Mouse (Mus musculus) liver, embryonic 16.5 days (tissue): ENCODE measurements around the gene Parp3. TPM values are rescaled to one million over a fixed set of nuclear protein-coding genes. Genes with fewer than 3 reads are reported as not detected.

Source experiments
- ATAC-seq: fragments of 200-750 bp; cut with Nextera tagmentation; 2 replicates; pipeline ENCODE4 v1.8.0; 2017; ENCODE audit warnings: low read depth, mild to moderate bottlenecking, moderate number of reproducible peaks, moderate library complexity
- H3K27ac ChIP-seq: fragments of 300-500 bp; sonication (generic); 2 replicates; pipeline ENCODE4 v1.5.1; 2014; ENCODE audit warnings: mild to moderate bottlenecking, low read length
- H3K27me3 ChIP-seq: fragments of 300-500 bp; sonication (generic); 2 replicates; pipeline ENCODE4 v1.6.1; 2014; ENCODE audit warnings: low read depth, low read length, mixed read lengths; ENCODE audit not compliant: control insufficient read depth, insufficient read depth
- H3K36me3 ChIP-seq: fragments of 300-500 bp; sonication (generic); 2 replicates; pipeline ENCODE4 v1.6.1; 2014; ENCODE audit warnings: mild to moderate bottlenecking; ENCODE audit not compliant: control insufficient read depth, insufficient read depth
- H3K4me1 ChIP-seq: fragments of 300-500 bp; sonication (generic); 2 replicates; pipeline ENCODE4 v1.6.1; 2014; ENCODE audit warnings: low read depth, low read length, mixed read lengths; ENCODE audit not compliant: control insufficient read depth
- H3K4me2 ChIP-seq: fragments of 300-500 bp; sonication (generic); 2 replicates; pipeline ENCODE4 v1.6.1; 2014; ENCODE audit warnings: low read depth, low read length, mixed read lengths
- H3K4me3 ChIP-seq: fragments of 300-500 bp; sonication (generic); 2 replicates; pipeline ENCODE4 v1.5.1; 2014; ENCODE audit warnings: low read depth, mild to moderate bottlenecking, low read length
- H3K9ac ChIP-seq: fragments of 300-500 bp; sonication (generic); 2 replicates; pipeline ENCODE4 v1.6.1; 2014; ENCODE audit warnings: low read depth, low read length
- H3K9me3 ChIP-seq: fragments of 300-500 bp; sonication (generic); replicated peaks from 2 replicates; pipeline ENCODE4 v1.6.1; 2016; ENCODE audit warnings: low read length; ENCODE audit not compliant: control insufficient read depth
- WGBS: fragments of 180-500 bp; shearing (Covaris S2); extraction: QIAGEN DNeasy Blood & Tissue Kit; methylation state at CpG from one replicate; pipeline ENCODE4 v1.1.7; 2014; ENCODE audit not compliant: insufficient replicate concordance; 5-methylcytosine and 5-hydroxymethylcytosine counted together
- polyA plus RNA-seq: library from polyadenylated mRNA; unstranded; fragments of >200 nt; fragmentation: Nextera tagmentation; extraction: Ambion mirVana; gene quantifications from 2 replicates; pipeline ENCODE4 v1.2.1, GENCODE M21; 2015

Parp3 gene
- polyA plus RNA-seq, result 1.3 TPM in 2 replicates

GRCm38 (mm10) chr9:106476924-106477484, at the start of gene Parp3:
TSS of gene Parp3 (minus strand) at chr9:106476949.
- under 1% methylated on average over 41 of the region's 41 CpGs for WGBS
- H3K4me2 ChIP-seq, result peak within 1 kb of the TSS; percentile 91
- no peaks in the 10 kb centered on the region for H3K27me3 ChIP-seq
- H3K9me3 ChIP-seq, result no peaks in the 10 kb centered on the region
- H3K27ac ChIP-seq, result peak within 1 kb of the TSS; percentile 7; the same call in 1 of the 2 replicates
- peak; percentile 98 for ATAC-seq
- H3K9ac ChIP-seq, result peak within 1 kb of the TSS; percentile 46
- H3K4me1 ChIP-seq, result peaks cover 30% of the 10 kb centered on the region
- no peaks in the 10 kb centered on the region; the same call in none of the 2 replicates for H3K36me3 ChIP-seq
- peak within 1 kb of the TSS; percentile 67 for H3K4me3 ChIP-seq

DNA sequence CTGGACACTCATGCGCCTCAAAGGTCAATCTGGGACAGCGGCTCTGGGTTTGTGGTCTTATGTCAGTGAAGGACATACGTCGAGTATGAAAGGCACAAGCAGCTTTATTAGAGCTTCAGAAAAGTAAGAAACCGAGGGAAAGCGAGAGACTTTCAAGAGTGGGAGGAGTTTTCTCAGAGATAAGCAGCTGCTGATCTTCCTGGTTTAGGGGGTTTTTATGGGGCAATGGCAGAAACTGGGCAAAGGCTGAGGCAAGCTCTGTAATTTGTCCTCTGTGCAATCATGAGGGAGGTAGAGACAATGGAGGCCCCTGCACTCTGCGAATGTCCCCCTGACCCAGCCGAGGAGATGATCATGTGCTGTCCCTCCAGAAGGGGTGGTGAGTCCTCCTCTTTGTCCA, 43.2 kb upstream of the Parp3 start:
- no peak for ATAC-seq
- H3K27ac ChIP-seq, result no peak overlapping the region
- 54% methylated on average over 8 of the region's 8 CpGs for WGBS

GRCm38 (mm10) chr9:106519433-106519832, 42.7 kb upstream of the Parp3 start:
- Histone ChIP-seq H3K4me2 (no peak overlapping the region), H3K27ac (no peak overlapping the region), H3K4me1 (no peaks in the 10 kb centered on the region), H3K9me3 (no peaks in the 10 kb centered on the region), H3K27me3 (no peaks in the 10 kb centered on the region), H3K36me3 (no peaks in the 10 kb centered on the region), H3K4me3 (no peak overlapping the region), H3K9ac (no peak overlapping the region)
- WGBS, result 49% methylated on average over 2 of the region's 2 CpGs
- ATAC-seq, result no peak

More for the DNA sequence above, 43.2 kb upstream of the Parp3 start:
- no peaks in the 10 kb centered on the region for H3K4me1 ChIP-seq
- H3K4me3 ChIP-seq, result no peak overlapping the region
- H3K27me3 ChIP-seq, result no peaks in the 10 kb centered on the region
- H3K9ac ChIP-seq, result no peak overlapping the region
- H3K36me3 ChIP-seq, result no peaks in the 10 kb centered on the region
- no peaks in the 10 kb centered on the region for H3K9me3 ChIP-seq
- no peak overlapping the region for H3K4me2 ChIP-seq

DNA sequence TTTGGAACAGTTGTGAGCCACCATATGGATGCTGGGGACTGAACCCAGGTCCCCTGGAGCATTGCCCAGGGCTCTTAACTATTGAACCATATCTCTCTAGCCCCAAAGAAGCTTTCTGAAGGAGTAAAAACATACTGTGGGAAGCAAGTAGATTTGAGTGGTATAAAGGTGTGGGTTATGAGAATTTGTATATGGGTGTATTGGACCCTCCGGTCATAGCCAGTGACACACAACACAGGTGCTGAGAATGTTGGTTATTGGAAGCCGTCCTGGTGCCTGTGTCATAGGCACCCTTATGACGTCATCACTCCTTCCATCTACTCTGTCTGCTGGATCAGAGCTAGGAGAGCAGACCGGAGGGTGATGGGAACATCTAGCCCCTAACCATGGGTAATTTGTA, 37.5 kb upstream of the Parp3 start, which contains the start of gene Iqcf5:
Iqcf5 (plus strand) TSS at position 301 of the 400 bp plus-strand sequence.
- H3K9ac ChIP-seq, result no peak within 1 kb of the TSS
- no peaks in the 10 kb centered on the region for H3K4me1 ChIP-seq
- 61% methylated on average over 4 of the region's 4 CpGs for WGBS
- no peak within 1 kb of the TSS for H3K4me2 ChIP-seq
- no peak for ATAC-seq
- no peaks in the 10 kb centered on the region for H3K9me3 ChIP-seq
- H3K27me3 ChIP-seq, result no peaks in the 10 kb centered on the region
- H3K27ac ChIP-seq, result no peak within 1 kb of the TSS
- no peaks in the 10 kb centered on the region for H3K36me3 ChIP-seq
- no peak within 1 kb of the TSS for H3K4me3 ChIP-seq

DNA sequence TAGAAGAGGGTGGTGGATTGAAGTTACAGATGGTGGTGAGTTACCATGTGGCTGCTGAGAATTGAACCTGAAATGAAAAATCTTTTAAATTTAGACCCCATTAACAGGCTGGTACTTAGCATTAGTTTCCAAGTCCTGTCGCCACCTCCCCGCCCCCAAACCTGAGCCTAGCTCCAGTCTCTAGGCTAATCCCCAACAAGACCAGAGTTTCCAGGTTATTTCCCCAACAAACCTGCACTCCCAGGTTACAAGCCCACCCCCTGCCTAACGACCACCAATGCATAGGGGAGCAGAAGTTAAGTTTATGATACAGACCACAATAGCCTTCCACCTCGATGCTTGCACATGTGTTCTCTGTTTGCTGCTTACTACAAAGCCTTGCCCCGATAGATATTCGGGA, 36.8 kb upstream of the Parp3 start:
- ATAC-seq, result no peak
- no peak overlapping the region for H3K9ac ChIP-seq
- H3K27me3 ChIP-seq, result no peaks in the 10 kb centered on the region
- no peaks in the 10 kb centered on the region for H3K36me3 ChIP-seq
- no peak overlapping the region for H3K27ac ChIP-seq
- H3K4me2 ChIP-seq, result no peak overlapping the region
- 63% methylated on average over 6 of the region's 6 CpGs for WGBS
- no peak overlapping the region for H3K4me3 ChIP-seq
- no peaks in the 10 kb centered on the region for H3K9me3 ChIP-seq
- no peaks in the 10 kb centered on the region for H3K4me1 ChIP-seq

DNA sequence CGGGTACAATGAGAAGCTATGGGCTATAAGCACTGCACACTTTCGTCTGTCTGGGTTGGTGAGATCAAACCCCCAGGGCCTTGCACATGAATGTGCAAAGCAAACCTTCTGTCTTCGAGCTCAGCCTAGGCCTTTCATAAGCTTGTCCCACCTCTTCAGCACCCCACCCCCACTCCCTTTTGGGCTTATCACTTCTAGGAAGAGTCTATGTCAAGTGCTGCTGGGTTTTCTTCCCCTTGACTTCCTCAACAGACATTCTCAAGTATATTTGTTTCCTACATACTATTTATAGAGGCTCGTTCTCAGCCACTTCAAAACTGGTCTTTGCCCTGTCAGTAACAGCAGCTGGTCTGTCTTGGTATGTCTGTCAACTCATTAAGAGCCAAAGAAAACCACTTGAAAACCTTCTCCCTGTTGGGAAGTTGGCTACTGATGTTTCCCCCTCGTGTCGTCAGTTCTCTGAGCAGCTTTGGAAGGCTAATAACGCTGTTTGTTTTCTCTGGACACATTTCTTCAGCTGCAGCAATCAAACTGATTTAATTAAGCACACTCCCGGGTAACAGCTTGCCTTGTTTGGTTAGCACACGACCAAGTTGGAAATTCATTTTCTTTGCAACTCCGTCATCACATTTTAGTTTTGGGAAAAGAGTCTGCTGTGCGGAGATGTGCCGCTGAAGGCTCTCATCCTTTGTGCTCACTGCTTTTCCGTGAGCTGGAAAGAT, 36.1 kb upstream of the Parp3 start:
- WGBS, result 41% methylated on average over 13 of the region's 13 CpGs

GRCm38 (mm10) chr9:106509356-106509755, 32.6 kb upstream of the Parp3 start:
- ATAC-seq, result no peak
- Histone ChIP-seq H3K4me2 (no peak overlapping the region), H3K9ac (no peak overlapping the region), H3K9me3 (no peaks in the 10 kb centered on the region), H3K27me3 (no peaks in the 10 kb centered on the region), H3K36me3 (no peaks in the 10 kb centered on the region), H3K4me1 (no peaks in the 10 kb centered on the region), H3K4me3 (no peak overlapping the region), H3K27ac (no peak overlapping the region)
- WGBS, result 73% methylated on average over 10 of the region's 10 CpGs

More for the DNA sequence above, 36.1 kb upstream of the Parp3 start:
- Histone ChIP-seq H3K4me1 (no peaks in the 10 kb centered on the region), H3K36me3 (no peaks in the 10 kb centered on the region), H3K9me3 (no peaks in the 10 kb centered on the region), H3K27ac (no peak overlapping the region), H3K4me3 (no peak overlapping the region), H3K4me2 (no peak overlapping the region), H3K9ac (no peak overlapping the region), H3K27me3 (no peaks in the 10 kb centered on the region)
- no peak for ATAC-seq

DNA sequence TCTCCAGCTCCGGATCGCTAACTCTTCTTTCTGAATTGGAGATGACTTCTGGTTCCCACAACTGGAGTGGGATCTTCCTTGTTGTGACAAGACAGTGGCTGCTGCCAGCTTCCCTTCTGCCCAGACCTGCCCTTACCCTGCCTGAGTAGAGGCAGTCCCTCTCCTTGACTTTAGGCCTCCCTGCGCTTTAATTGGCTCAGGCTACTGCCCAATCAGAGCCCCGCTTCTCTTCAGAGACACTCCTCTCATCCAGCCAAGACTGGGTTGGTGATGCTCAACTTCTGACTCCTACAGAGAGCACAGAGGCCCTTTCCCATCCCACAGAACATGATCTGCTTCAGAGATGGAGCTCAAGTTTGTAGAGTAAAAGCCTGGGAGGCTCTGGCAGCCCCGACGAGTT, 27.5 kb upstream of the Parp3 start:
- Histone ChIP-seq H3K4me1 (no peaks in the 10 kb centered on the region), H3K36me3 (no peaks in the 10 kb centered on the region), H3K9ac (no peak overlapping the region), H3K27ac (no peak overlapping the region), H3K4me2 (no peak overlapping the region), H3K9me3 (no peaks in the 10 kb centered on the region), H3K4me3 (no peak overlapping the region), H3K27me3 (no peaks in the 10 kb centered on the region)
- WGBS, result 72% methylated on average over 6 of the region's 6 CpGs
- ATAC-seq, result no peak

DNA sequence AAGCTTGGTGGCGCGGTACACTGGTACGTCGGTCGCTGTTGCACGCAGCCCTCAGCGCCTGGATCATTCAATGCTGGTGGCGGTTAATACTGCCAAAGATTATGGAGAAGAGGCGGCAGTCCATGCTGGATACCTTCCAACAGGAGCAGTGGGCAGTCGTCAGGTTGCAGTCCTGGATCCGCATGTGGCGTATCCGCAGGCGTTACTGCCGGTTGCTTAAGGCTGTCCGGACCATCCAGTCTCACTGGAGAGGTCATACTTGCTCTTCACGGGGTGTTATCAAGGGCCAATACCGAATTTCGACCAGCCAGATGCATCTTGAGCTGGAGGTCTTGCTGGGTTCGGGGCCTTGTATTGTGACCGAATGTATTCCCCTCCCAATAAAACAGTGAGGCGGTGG, 25.1 kb upstream of the Parp3 start:
- Histone ChIP-seq H3K27ac (no peak overlapping the region), H3K4me2 (no peak overlapping the region), H3K4me3 (no peak overlapping the region), H3K4me1 (no peaks in the 10 kb centered on the region), H3K27me3 (no peaks in the 10 kb centered on the region), H3K9me3 (no peaks in the 10 kb centered on the region), H3K9ac (no peak overlapping the region), H3K36me3 (no peaks in the 10 kb centered on the region)
- no peak for ATAC-seq
- 74% methylated on average over 22 of the region's 22 CpGs for WGBS
